Mouse (Mus musculus) liver, embryonic 16.5 days (tissue): Measurements from ENCODE around the gene D030056L22Rik. TPM values are rescaled to one million over a fixed set of nuclear protein-coding genes. Genes with fewer than 3 reads are reported as not detected.

Experiments
- polyA plus RNA-seq: library from polyadenylated mRNA; unstranded; fragments of >200 nt; fragmentation: Nextera tagmentation; extraction: Ambion mirVana; gene quantifications from 2 replicates; pipeline ENCODE4 v1.2.1, GENCODE M21; 2015

The D030056L22Rik gene
- polyA plus RNA-seq, 1 experiment from 2014 or later: 24.2 TPM

Other genes starting within 250 kb of the D030056L22Rik start
- gene Ostf1, start 81.4 kb upstream of the D030056L22Rik start, polyA plus RNA-seq: 58.2 and 60.6 TPM in 2 replicates
- gene Nmrk1, start 81.2 kb upstream of the D030056L22Rik start, polyA plus RNA-seq: 5.6 and 6.1 TPM in 2 replicates
- gene Carnmt1, start 42.4 kb upstream of the D030056L22Rik start, polyA plus RNA-seq: 12.0 and 12.6 TPM in 2 replicates
- 0.01 and 0.02 TPM in 2 replicates for gene Trpm6, start 36.8 kb downstream of the D030056L22Rik start, polyA plus RNA-seq